Mouse (Mus musculus): ENCODE data around the gene Zbtb38. TPM values are rescaled to one million over a fixed set of nuclear protein-coding genes. Genes with fewer than 3 reads are reported as not detected.
A peak's percentile ranks its signal among the peaks of the same experiment; 100 is the strongest.

Zbtb38 gene
- total and polyA plus RNA-seq, 2 experiments from 2014 or later: 38.7 to 46.5 TPM

GRCm38 (mm10) chr9:96741365-96742085 lies 11.1 kb downstream of the Zbtb38 start:
- TF ChIP-seq CTCF (IDR thresholded peaks at IDR 0.05; ENCODE audit: low read depth): no peak
- H3K9ac ChIP-seq (replicated peaks; ENCODE audit: low read length): no peak overlapping the region
- ATAC-seq (no peak), DNase-seq (ENCODE audit: low spot score) (no peak)
- no peaks in the 10 kb centered on the region for H3K27me3 ChIP-seq (ENCODE audit: insufficient read depth, low read length)
- H3K36me3 ChIP-seq (ENCODE audit: insufficient read depth, low read length): no peaks in the 10 kb centered on the region
- H3K4me3 ChIP-seq (ENCODE audit: low read length): no peak overlapping the region
- H3K9me3 ChIP-seq (ENCODE audit: low read length): no peaks in the 10 kb centered on the region
- H3K27ac ChIP-seq: no peak overlapping the region
- no peak overlapping the region for H3K4me2 ChIP-seq (ENCODE audit: low read depth, low read length)
- no peaks in the 10 kb centered on the region for H3K4me1 ChIP-seq (ENCODE audit: insufficient read depth, low read length)
- WGBS: 76% methylated on average over 17 of the region's 17 CpGs

- 73% methylated on average over 15 of the region's 15 CpGs for WGBS
- Histone ChIP-seq H3K9ac (replicated peaks; ENCODE audit: low read length) (no peak overlapping the region), H3K4me2 (ENCODE audit: low read depth, low read length) (no peak overlapping the region), H3K27me3 (ENCODE audit: insufficient read depth, low read length) (no peaks in the 10 kb centered on the region), H3K4me3 (ENCODE audit: low read length) (no peak overlapping the region), H3K36me3 (ENCODE audit: insufficient read depth, low read length) (no peaks in the 10 kb centered on the region), H3K4me1 (ENCODE audit: insufficient read depth, low read length) (no peaks in the 10 kb centered on the region), H3K9me3 (ENCODE audit: low read length) (no peaks in the 10 kb centered on the region), H3K27ac (no peak overlapping the region)
- DNase-seq (ENCODE audit: low spot score) (no peak), ATAC-seq (no peak)
- TF ChIP-seq CTCF (IDR thresholded peaks at IDR 0.05; ENCODE audit: low read depth): no peak
Measured at GRCm38 (mm10) chr9:96740712-96741364, 11.8 kb downstream of the Zbtb38 start.

GRCm38 (mm10) chr9:96739808-96740711 lies 12.6 kb downstream of the Zbtb38 start:
- Histone ChIP-seq H3K36me3 (ENCODE audit: insufficient read depth, low read length) (no peaks in the 10 kb centered on the region), H3K27me3 (ENCODE audit: insufficient read depth, low read length) (no peaks in the 10 kb centered on the region), H3K4me3 (ENCODE audit: low read length) (no peak overlapping the region), H3K27ac (no peak overlapping the region), H3K4me1 (ENCODE audit: insufficient read depth, low read length) (no peaks in the 10 kb centered on the region), H3K9me3 (ENCODE audit: low read length) (no peaks in the 10 kb centered on the region), H3K4me2 (ENCODE audit: low read depth, low read length) (no peak overlapping the region), H3K9ac (replicated peaks; ENCODE audit: low read length) (no peak overlapping the region)
- WGBS: 89% methylated on average over 22 of the region's 22 CpGs
- TF ChIP-seq CTCF (IDR thresholded peaks at IDR 0.05; ENCODE audit: low read depth): no peak
- DNase-seq (ENCODE audit: low spot score): no peak
- ATAC-seq: no peak

- TF ChIP-seq CTCF (IDR thresholded peaks at IDR 0.05; ENCODE audit: low read depth): no peak
- Histone ChIP-seq H3K9me3 (ENCODE audit: low read length) (no peaks in the 10 kb centered on the region), H3K4me2 (ENCODE audit: low read depth, low read length) (no peak overlapping the region), H3K27me3 (ENCODE audit: insufficient read depth, low read length) (no peaks in the 10 kb centered on the region), H3K9ac (replicated peaks; ENCODE audit: low read length) (no peak overlapping the region), H3K4me1 (ENCODE audit: insufficient read depth, low read length) (no peaks in the 10 kb centered on the region), H3K4me3 (ENCODE audit: low read length) (no peak overlapping the region), H3K27ac (no peak overlapping the region), H3K36me3 (ENCODE audit: insufficient read depth, low read length) (no peaks in the 10 kb centered on the region)
- ATAC-seq: no peak
- 84% methylated on average over 13 of the region's 13 CpGs for WGBS
- no peak for DNase-seq (ENCODE audit: low spot score)
Measured at GRCm38 (mm10) chr9:96738563-96739355, 13.9 kb downstream of the Zbtb38 start.

GRCm38 (mm10) chr9:96735946-96736345 lies 16.7 kb downstream of the Zbtb38 start:
- no peak overlapping the region for H3K27ac ChIP-seq
- H3K4me2 ChIP-seq (ENCODE audit: low read depth, low read length): no peak overlapping the region
- ATAC-seq: no peak
- DNase-seq (ENCODE audit: low spot score): no peak
- no peak for TF ChIP-seq CTCF (IDR thresholded peaks at IDR 0.05; ENCODE audit: low read depth)
- H3K36me3 ChIP-seq (ENCODE audit: insufficient read depth, low read length): no peaks in the 10 kb centered on the region
- H3K4me3 ChIP-seq (ENCODE audit: low read length): no peak overlapping the region
- no peak overlapping the region for H3K9ac ChIP-seq (replicated peaks; ENCODE audit: low read length)
- H3K27me3 ChIP-seq (ENCODE audit: insufficient read depth, low read length): no peaks in the 10 kb centered on the region
- no peaks in the 10 kb centered on the region for H3K4me1 ChIP-seq (ENCODE audit: insufficient read depth, low read length)
- WGBS: 64% methylated on average over 4 of the region's 4 CpGs
- H3K9me3 ChIP-seq (ENCODE audit: low read length): no peaks in the 10 kb centered on the region

GRCm38 (mm10) chr9:96733425-96733717 lies 19.3 kb downstream of the Zbtb38 start:
- Histone ChIP-seq H3K4me2 (ENCODE audit: low read depth, low read length) (peak overlapping the region; percentile 59), H3K4me3 (ENCODE audit: low read length) (peak overlapping the region; percentile 39), H3K9ac (replicated peaks; ENCODE audit: low read length) (peak overlapping the region; percentile 67), H3K27ac (peak overlapping the region; percentile 87), H3K4me1 (ENCODE audit: insufficient read depth, low read length) (no peaks in the 10 kb centered on the region), H3K36me3 (ENCODE audit: insufficient read depth, low read length) (no peaks in the 10 kb centered on the region), H3K9me3 (ENCODE audit: low read length) (no peaks in the 10 kb centered on the region), H3K27me3 (ENCODE audit: insufficient read depth, low read length) (no peaks in the 10 kb centered on the region)
- TF ChIP-seq CTCF (IDR thresholded peaks at IDR 0.05; ENCODE audit: low read depth): no peak
- DNase-seq (ENCODE audit: low spot score) (no peak), ATAC-seq (peak; percentile 28; the same call in 1 of the 2 replicates)
- 88% methylated on average over 4 of the region's 4 CpGs for WGBS
